Mouse (Mus musculus) heart, adult 2 months (tissue): ENCODE measurements at regions not wholly inside any gene's neighbourhood (a gene's known extent, or its start where the extent isn't known, plus 50 kb on each side); places are given as distances from the start of the nearest gene placed in this dataset.

ENCODE experiments used
- CTCF ChIP-seq: fragments of 200-600 bp; IDR thresholded peaks from 2 replicates; pipeline ENCODE4 v1.8.1; 2022; ENCODE audit warnings: antibody characterized with exemption, mild to moderate bottlenecking, moderate library complexity
- EP300 ChIP-seq: fragments of 200-500 bp; IDR thresholded peaks from 2 replicates; pipeline ENCODE4 v1.6.1; 2011; ENCODE audit warnings: low read depth, low read length, control low read depth; ENCODE audit not compliant: insufficient read depth
- POLR2A ChIP-seq: fragments of 200-500 bp; IDR thresholded peaks from 2 replicates; pipeline ENCODE4 v1.6.1; 2011; ENCODE audit warnings: mild to moderate bottlenecking, low read depth, low read length, control low read depth; ENCODE audit not compliant: insufficient read depth

DNA sequence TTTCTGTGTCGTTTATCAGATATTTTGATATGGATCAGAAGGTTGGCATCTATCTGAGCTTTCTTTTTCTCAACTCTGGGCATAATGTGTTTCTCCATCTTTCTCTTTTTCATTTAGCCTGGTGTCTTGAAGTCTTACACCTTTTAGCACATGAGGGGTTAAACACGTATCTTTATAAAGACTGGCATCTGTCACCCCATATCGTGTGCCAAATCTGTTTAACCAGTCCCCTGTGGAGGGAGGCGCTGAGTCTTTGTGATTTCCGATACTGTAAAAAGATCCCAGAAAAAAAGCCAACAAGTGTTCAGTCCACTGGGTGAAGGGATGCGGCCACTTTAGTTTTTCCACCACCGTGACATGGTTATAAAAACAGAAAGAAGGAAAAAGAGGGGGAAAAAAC lies 313.3 kb downstream of the Diras2 start:
- TF ChIP-seq CTCF (no peak), POLR2A (no peak), EP300 (no peak)
